Mouse (Mus musculus): ENCODE measurements around the gene Pigw. TPM values are rescaled to one million over a fixed set of nuclear protein-coding genes. Genes with fewer than 3 reads are reported as not detected.
A peak's percentile ranks its signal among the peaks of the same experiment; 100 is the strongest.

The Pigw gene
- total and polyA plus RNA-seq, 3 experiments = 2.7 to 3.5 TPM; not detected in 1

DNA sequence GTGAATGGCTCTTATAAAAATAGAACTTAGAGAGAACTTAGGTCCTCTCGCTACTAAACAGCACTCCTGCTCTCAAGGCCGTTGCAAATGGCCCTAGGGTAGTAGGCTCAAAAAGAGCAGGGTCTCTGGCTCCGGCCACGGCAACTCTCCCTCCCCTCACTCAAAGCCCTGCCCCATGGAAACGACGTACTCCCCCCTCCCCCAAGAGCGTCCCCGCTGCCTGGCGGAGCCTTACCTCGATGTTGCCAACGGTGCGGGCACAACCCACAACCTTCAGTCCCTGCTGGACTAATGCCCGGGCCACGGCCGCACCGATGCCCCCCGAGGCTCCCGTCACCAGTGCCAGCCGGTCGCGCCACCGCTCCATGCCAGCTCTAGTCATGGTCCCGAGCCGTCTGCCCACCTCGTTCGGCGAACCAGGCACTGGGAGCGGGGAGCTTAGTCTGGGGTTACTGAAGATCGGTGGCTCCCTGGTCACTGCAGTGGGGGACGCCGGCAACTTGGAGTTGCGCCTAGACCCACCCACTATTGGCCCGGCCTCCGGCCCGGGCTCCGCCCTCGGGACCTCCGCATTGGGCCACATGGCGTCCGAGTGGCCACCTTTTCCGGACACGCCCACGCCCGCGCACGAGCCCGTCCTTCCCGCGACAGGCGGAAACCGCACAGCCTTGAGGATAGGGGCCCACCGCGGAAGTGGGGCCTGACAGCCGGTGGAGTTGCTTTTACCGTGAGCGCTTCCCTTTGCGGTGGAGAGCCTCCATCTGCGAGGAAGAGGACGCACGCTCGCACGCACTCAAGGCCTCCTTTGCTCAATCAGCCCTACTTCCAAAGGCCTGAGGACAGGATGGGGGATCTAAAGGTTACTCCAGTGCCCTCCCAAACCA, 51.3 kb downstream of the Pigw start, which contains the start of gene Dhrs11 (continued):
- TF ChIP-seq MXI1 (IDR thresholded peaks at IDR 0.05; ENCODE audit: low read depth, low read length) (peak; percentile 85), GABPA (IDR thresholded peaks at IDR 0.05; ENCODE audit: low read depth, low read length) (no peak), SIN3A (IDR thresholded peaks at IDR 0.05; ENCODE audit: low read length) (peak; percentile 85; the same call in 1 of the 2 replicates), NELFE (IDR thresholded peaks at IDR 0.05; ENCODE audit: low read depth, low read length) (peak; percentile 81), POLR2A (IDR thresholded peaks at IDR 0.05; ENCODE audit: control insufficient read depth in 1 of 2, insufficient read depth in 1 of 2, low read depth in 1 of 2, low read length in 2 of 2, poor library complexity in 1 of 2) (peak; percentile 59 to 97; a peak in 3 of 4 replicates), POLR2AphosphoS5 (IDR thresholded peaks at IDR 0.05; ENCODE audit: borderline replicate concordance, low read depth, low read length) (no peak; the same call in 1 of the 2 replicates), ETS1 (IDR thresholded peaks at IDR 0.05; ENCODE audit: low read depth, low read length) (peak; percentile 69; the same call in 1 of the 2 replicates), TCF12 (IDR thresholded peaks at IDR 0.05; ENCODE audit: low read depth, low read length) (peak; percentile 46; the same call in 1 of the 2 replicates), ZMIZ1 (IDR thresholded peaks at IDR 0.05; ENCODE audit: low read depth, low read length) (peak; percentile 97), USF1 (IDR thresholded peaks at IDR 0.05; ENCODE audit: low read depth, low read length) (peak; percentile 81), EP300 (IDR thresholded peaks at IDR 0.05; ENCODE audit: low read depth in 1 of 2, low read length in 2 of 2) (peak in 1 of 2 experiments; percentile 59; a peak in 3 of 4 replicates), TBP (IDR thresholded peaks at IDR 0.05; ENCODE audit: low read depth, low read length) (peak; percentile 76), ZNF384 (IDR thresholded peaks at IDR 0.05; ENCODE audit: low read depth, low read length) (no peak), UBTF (IDR thresholded peaks at IDR 0.05; ENCODE audit: borderline replicate concordance, insufficient read depth, low read depth, low read length) (0 out of 2 replicates have a peak, but pooled peaks have one; percentile 20), MAZ (IDR thresholded peaks at IDR 0.05; ENCODE audit: low read depth, low read length) (peak; percentile 76), MAX (IDR thresholded peaks at IDR 0.05; ENCODE audit: low read length) (peak; percentile 87)

DNA sequence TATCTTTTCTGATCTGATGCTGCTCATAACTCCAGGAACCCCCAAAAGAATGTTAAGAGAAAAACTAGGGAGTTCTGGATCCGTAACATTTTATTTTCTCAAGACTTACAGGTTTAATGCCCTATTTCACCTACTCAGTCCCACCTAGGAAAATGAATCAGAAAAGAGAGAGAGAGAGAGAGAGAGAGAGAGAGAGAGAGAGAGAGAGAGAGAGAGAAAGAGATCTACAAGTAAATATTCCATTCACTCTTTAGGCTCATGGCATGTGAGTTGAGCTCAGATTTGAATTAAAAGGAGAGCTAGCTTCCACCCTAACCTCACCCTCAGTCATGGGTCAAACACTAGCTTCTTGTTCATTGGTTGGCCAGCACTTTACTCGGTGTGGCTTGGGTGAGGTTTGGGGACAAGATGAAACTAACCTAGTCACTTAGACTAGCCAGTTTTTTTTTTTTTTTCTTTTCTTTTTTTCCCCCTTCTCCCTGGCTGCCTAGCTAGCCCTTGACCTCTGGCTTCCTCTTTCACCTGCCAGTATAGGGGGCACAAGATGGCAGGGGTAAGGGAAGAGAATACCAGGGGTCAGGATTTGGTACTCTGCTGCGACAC, 52.1 kb downstream of the Pigw start:
- Histone ChIP-seq H3K4me3 (ENCODE audit: control insufficient read depth in 1 of 2, insufficient read depth in 1 of 2, low read depth in 2 of 2, low read length in 2 of 2) (peak overlapping the region; percentile 91 to 95), H3K27me3 (ENCODE audit: control insufficient read depth in 1 of 2, insufficient read depth in 2 of 2, low read length in 2 of 2) (no peaks in the 10 kb centered on the region), H3K36me3 (ENCODE audit: control insufficient read depth in 1 of 2, insufficient read depth in 2 of 2, low read length in 2 of 2) (peaks cover 9 to 45% of the 10 kb centered on the region in 2 experiments), H3K27ac (ENCODE audit: control insufficient read depth, low read depth, low read length) (peak overlapping the region; percentile 98), H3K9me3 (replicated peaks; ENCODE audit: insufficient read depth, low read length) (no peaks in the 10 kb centered on the region), H3K79me2 (ENCODE audit: control insufficient read depth, insufficient read depth, low read length, poor library complexity) (peaks cover 31% of the 10 kb centered on the region), H3K9ac (ENCODE audit: control insufficient read depth, low read depth, low read length, poor library complexity, severe bottlenecking) (peak overlapping the region; percentile 95), H3K4me1 (ENCODE audit: control insufficient read depth in 1 of 2, insufficient read depth in 2 of 2, low read length in 2 of 2) (peaks cover 14 to 47% of the 10 kb centered on the region in 2 experiments)
- peak; percentile 63 for DNase-seq (ENCODE audit: low read depth, low spot score)
- TF ChIP-seq ZNF384 (IDR thresholded peaks at IDR 0.05; ENCODE audit: low read depth, low read length) = peak; percentile 50; the same call in 1 of the 2 replicates
- TF ChIP-seq JUND (IDR thresholded peaks at IDR 0.05; ENCODE audit: low read depth, low read length) = peak; percentile 91
- no peak for TF ChIP-seq SIN3A (IDR thresholded peaks at IDR 0.05; ENCODE audit: low read length)
- no peak for TF ChIP-seq ZKSCAN1 (IDR thresholded peaks at IDR 0.05; ENCODE audit: low read depth, low read length)
